Mouse (Mus musculus): Measurements from ENCODE around the gene Numbl.

Gene Numbl

DNA sequence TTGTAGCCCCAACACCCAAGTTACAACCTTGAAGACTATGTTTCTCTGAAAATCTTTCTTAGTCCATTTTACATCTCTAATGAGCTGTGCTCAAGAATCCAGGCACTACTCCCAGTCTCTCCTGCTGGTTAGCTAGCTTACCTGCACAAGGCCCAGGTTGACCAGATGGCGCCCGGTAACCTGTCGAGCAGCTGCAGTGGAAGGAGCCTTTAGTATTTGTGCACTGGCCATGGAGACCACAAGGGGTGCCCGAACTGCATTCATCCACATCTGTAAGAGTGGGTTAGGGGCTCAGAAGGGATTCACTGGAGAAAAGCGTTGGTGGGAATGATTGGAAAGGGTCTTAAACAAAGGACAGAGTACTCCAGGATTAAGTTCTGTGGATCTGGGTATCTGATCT lies 64.8 kb downstream of the Numbl start:
- DNase-seq (ENCODE audit: low spot score in 2 of 2) = no peak

- DNase-seq (ENCODE audit: low spot score in 2 of 2) = no peak
Measured at GRCm38 (mm10) chr7:27324161-27324560, 65.9 kb downstream of the Numbl start.

- no peak for DNase-seq (ENCODE audit: low spot score in 2 of 2)
Measured at GRCm38 (mm10) chr7:27324928-27325327, 66.7 kb downstream of the Numbl start.

GRCm38 (mm10) chr7:27325697-27326096 lies 67.5 kb downstream of the Numbl start:
- no peak for DNase-seq (ENCODE audit: low spot score in 2 of 2)

DNA sequence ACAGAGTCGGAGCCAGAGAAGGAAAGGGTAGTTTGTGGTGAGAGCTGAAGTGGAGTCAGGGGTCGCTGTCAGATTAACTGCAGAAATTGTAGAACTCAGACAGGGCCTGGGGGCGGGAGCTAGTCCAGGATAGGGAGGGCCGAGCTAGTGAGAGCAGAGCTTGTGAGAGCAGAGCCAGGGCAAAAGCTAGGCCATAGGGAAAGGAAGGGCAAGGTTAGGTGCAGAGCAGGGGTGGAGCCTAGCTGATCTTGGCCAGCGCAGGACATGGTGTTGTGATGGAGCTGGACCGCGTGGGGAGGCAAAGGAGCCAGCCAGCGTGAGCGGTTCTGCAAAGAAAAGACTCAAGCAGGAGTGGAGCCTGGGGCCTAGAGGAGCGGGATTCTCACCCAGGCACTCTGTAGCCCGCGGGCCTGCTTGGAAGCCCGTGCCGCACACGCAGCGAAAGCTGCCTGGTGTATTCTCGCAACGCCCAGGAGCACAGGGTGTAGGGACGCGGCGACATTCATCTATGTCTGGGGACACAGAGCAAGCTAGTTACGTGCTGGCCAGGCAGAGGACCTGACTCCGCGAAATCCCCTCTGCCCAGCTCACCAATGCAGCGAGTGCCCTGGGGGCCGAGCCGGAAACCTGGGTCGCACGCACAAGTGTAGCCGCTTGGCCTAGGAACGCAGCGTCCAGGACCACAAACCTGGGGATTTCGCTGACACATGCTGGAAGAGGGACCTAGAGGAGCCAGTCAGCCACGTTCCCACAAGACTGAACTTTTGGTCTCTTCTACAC lies 68.1 kb downstream of the Numbl start:
- no peak for DNase-seq (ENCODE audit: low spot score in 2 of 2)

GRCm38 (mm10) chr7:27327500-27327899 lies 69.3 kb downstream of the Numbl start:
- no peak for DNase-seq (ENCODE audit: low spot score in 2 of 2)

DNA sequence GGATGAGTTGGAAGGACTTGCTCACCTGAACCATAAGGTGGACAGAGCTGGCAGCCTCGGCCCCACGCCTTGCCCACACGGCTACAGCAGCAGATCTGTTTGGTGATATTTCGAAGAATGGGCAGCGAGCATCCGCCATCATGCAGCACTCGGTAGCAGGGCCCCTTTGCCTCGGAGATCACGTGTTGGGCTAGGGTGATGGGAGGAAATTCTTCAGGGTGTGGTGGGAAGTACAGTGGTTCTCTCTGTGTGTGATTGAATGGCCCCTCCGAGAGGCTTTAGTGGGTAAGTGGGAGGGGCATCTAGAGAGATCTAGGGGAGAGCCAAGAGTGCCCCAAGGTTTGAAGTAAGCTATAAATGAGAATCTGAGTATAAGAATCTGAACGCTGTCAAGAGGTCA lies 69.9 kb downstream of the Numbl start:
- DNase-seq (ENCODE audit: low spot score in 2 of 2) = no peak

- no peak for DNase-seq (ENCODE audit: low spot score in 2 of 2)
Measured at GRCm38 (mm10) chr7:27328648-27329047, 70.4 kb downstream of the Numbl start.

DNA sequence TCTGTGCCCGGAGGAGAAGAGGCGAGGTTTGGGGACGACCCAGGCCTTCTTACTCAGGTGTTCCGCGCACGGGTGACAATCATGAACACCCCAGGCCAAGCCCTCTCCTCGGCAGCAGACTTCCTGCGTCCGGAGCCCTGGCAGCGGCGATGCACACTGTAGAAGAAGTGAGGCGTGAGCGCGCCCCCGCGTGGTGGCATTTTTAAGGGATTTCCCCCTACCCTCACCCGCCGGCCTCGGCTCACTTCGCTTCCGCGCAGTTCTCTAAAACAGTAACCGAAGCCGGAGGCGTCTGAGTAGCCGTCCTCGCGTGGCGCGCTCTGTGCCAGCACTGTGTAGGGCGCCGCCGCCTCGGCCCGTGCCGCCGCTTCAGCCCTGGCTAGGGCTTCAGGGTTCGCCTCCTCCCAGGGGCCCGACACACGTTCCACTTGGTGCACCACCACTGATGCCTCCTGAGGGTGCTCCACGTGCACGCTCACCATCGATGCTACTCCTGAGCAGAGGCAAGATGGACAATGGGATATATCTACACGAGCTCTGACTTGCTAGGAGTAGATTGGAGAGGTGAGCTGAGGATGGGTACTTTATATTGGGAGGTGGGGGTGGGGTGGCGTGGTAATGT lies 71.2 kb downstream of the Numbl start:
- DNase-seq (ENCODE audit: low spot score in 2 of 2) = peak; percentile 74 to 87

DNA sequence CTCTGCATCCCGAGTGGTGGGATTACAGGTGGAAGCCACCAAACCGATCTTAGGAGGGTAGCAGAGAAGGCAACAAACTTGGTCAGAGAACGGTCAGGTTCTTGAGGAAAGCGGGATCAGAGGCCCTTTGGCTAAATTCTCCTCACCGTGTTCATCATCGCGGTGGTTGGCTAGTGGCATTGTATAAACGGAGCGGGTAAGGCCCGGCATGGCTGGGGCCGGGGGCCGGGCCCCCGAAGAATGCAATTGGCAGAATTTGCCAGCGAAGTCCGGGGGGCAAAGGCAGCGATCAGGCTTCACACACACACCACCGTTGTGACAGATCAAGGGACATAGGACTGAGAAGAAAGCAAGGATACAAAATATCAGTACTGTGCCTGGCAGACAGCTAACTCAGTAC lies 71.7 kb downstream of the Numbl start:
- DNase-seq (ENCODE audit: low spot score in 2 of 2) = no peak

DNA sequence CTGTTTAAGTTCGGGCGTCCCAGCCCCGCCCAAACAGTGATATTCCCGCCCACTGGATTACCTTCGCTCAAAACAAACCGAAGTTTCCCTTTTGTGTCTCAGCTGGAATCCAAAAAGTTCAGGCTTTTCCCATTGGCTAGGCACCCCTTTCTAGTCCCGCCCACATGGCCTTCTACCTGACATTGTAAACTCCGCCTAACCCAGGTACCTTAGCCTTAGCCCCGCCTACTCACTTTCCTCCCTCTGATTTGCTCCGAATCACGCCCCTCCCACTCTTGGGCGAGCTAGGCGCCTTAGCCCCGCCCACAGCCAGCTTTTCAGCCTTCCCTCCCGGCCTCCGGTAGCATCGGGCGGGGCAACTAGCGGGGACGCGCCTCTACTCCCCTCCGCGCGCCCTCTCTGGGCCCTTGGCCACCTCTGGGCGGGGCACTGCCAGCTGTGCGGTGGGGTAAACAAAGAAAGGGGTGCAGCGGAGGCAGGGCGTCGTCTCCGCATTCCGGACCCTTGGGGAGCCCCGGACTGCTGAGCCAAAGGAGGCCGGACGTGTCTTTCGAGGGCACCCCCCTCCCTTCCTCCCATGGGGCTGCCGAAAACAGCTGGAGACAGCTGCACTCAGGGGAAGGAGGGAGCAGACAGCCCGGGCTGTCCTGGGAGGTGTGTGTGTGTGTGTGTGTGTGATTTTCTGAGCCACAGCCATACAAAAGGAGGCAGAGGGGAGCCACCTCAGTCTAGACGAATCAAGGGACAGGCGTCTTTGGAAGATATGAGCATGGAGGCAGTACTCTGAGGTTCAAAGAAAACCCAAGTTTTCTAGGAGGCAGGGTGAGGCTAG lies 72.7 kb downstream of the Numbl start:
- DNase-seq (ENCODE audit: low spot score in 2 of 2) = peak; percentile 74 to 75

DNA sequence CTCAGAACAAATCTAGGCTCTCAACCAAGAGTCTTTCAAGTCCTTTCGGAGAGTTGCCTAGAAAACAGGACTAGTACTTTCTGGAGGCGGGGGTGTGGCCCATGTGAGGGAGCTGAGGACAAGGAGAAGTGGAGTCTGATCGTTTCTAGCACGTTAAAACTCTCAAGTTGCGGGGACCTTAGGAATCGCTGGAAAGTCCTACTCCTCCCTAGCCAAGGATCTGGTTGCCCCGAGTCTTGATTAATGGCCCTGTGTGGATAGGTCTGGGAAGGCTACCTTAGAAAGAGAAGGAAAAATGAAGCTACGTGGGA lies 73.3 kb downstream of the Numbl start:
- no peak for DNase-seq (ENCODE audit: low spot score in 2 of 2)

Data from right cerebral cortex, postnatal 10 days (tissue).